Mouse (Mus musculus): ENCODE measurements at regions not wholly inside any gene's neighbourhood (a gene's known extent, or its start where the extent isn't known, plus 50 kb on each side); places are given as distances from the start of the nearest gene placed in this dataset.

DNA sequence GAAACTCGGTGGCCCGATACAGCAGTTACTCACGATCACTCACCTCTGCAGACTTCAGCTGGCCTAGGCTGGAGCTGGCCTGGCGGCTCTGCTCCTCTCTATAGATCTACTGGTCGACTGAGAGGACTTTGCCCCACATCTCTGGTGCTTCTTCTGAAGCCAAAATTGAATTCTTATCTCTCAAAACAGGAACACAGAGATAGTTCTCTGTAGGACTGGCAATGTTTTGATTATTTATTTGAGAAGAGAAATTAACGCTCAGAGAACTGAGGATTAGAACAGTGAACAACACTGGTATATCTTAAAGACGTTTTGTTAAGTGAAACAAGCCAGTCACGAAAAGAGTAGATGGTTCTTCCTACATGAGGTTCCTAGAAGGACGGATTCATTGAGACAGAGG is 59.3 kb upstream of the Sv2b start:
- no peak for TF ChIP-seq CTCF (IDR thresholded peaks at IDR 0.05; ENCODE audit: low read depth)
- no peak for TF ChIP-seq EP300 (IDR thresholded peaks at IDR 0.05; ENCODE audit: low read depth)
